Mouse (Mus musculus) T-cell, adult 66 days (primary cell): ENCODE results near the gene Dusp14. TPM values are rescaled to one million over a fixed set of nuclear protein-coding genes. Genes with fewer than 3 reads are reported as not detected.

Experiments
- total RNA-seq, 2 experiments: library from RNA; stranded (reverse); gene quantifications; 3 replicates in 1 of 2; 4 replicates in 1 of 2; pipeline ENCODE4 v1.2.4; 2023

Gene Dusp14
- under 1 TPM in 1 of 2 experiments, not detected in 1; 0.50 TPM for total RNA-seq

DNA sequence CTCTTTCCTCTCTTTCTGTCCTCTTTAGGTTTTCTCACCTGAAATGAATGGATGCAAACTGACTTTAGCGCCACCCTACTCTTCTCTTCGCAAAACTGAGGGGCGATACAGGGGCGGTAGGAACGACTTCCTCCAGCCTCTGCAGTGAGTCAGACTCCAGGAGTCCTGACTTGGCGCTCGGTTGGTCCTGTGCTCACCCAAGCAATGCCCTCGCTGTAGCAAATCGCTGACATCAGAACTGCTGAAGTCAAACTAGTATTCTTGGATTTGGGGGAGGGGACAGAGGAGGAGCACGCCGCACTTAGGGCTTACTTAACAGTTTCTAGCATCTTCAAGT, at the start of gene Dusp14:
Dusp14 (minus strand) TSS at position 228 of the 337 bp plus-strand sequence.

Other genes starting within 250 kb of the Dusp14 start
- not detected for gene Hnf1b, start 219.2 kb downstream of the Dusp14 start, total RNA-seq
- gene Ddx52, start 127.2 kb downstream of the Dusp14 start, total RNA-seq = 10 to 100 TPM; 39.7 to 41.3 TPM
- 10 to 100 TPM; 72.2 to 73.1 TPM for gene Synrg, start 104.8 kb downstream of the Dusp14 start, total RNA-seq
- 1 to 10 TPM; 8.9 to 9.7 TPM for gene Tada2a, start 60.3 kb upstream of the Dusp14 start, total RNA-seq
- 10 to 100 TPM; 35.2 to 42.2 TPM for gene Acaca, start 60.4 kb upstream of the Dusp14 start, total RNA-seq
- gene Gm11437, start 98.2 kb upstream of the Dusp14 start, total RNA-seq = not detected